Mouse (Mus musculus) neural tube, embryonic 15.5 days (tissue): ENCODE measurements around the gene Atp1b4. TPM values are rescaled to one million over a fixed set of nuclear protein-coding genes. Genes with fewer than 3 reads are reported as not detected.
"Not testable (repeated sequence)": the region's sequence is repeated elsewhere in the genome, so short reads cannot be mapped to it uniquely, and the experiment has no call there.

Experiments
- ATAC-seq: fragments of 200-750 bp; cut with Nextera tagmentation; 2 replicates; pipeline ENCODE4 v1.8.0; 2017; ENCODE audit warnings: mild to moderate bottlenecking, moderate TSS enrichment, moderate library complexity; ENCODE audit not compliant: low FRiP score
- H3K27ac ChIP-seq: fragments of 300-500 bp; sonication (generic); replicated peaks from 2 replicates; pipeline ENCODE4 v1.5.1; 2015; ENCODE audit warnings: mild to moderate bottlenecking, inconsistent platforms
- H3K27me3 ChIP-seq: fragments of 300-500 bp; sonication (generic); replicated peaks from 2 replicates; pipeline ENCODE4 v1.6.1; 2015; ENCODE audit warnings: inconsistent platforms
- H3K36me3 ChIP-seq: fragments of 300-500 bp; sonication (generic); 2 replicates; pipeline ENCODE4 v1.6.1; 2015; ENCODE audit warnings: inconsistent platforms
- H3K4me1 ChIP-seq: fragments of 300-500 bp; sonication (generic); 2 replicates; pipeline ENCODE4 v1.6.1; 2015; ENCODE audit warnings: inconsistent platforms
- H3K4me2 ChIP-seq: fragments of 300-500 bp; sonication (generic); 2 replicates; pipeline ENCODE4 v1.6.1; 2015; ENCODE audit warnings: inconsistent platforms, mild to moderate bottlenecking, moderate library complexity
- H3K4me3 ChIP-seq: fragments of 300-500 bp; sonication (generic); replicated peaks from 2 replicates; pipeline ENCODE4 v1.5.1; 2015; ENCODE audit warnings: mild to moderate bottlenecking, inconsistent platforms
- H3K9ac ChIP-seq: fragments of 300-500 bp; sonication (generic); replicated peaks from 2 replicates; pipeline ENCODE4 v1.6.1; 2015; ENCODE audit warnings: mild to moderate bottlenecking, inconsistent platforms
- H3K9me3 ChIP-seq: fragments of 300-500 bp; sonication (generic); replicated peaks from 2 replicates; pipeline ENCODE4 v1.6.1; 2016; ENCODE audit warnings: inconsistent platforms
- WGBS: fragments of 180-500 bp; shearing (Covaris S2); methylation state at CpG from one replicate; pipeline ENCODE4 v1.1.7; 2015; ENCODE audit warnings: mixed read lengths; 5-methylcytosine and 5-hydroxymethylcytosine counted together
- polyA plus RNA-seq: library from polyadenylated mRNA; unstranded; fragments of >200 nt; fragmentation: Nextera tagmentation; extraction: Ambion mirVana; gene quantifications from 2 replicates; pipeline ENCODE4 v1.2.1, GENCODE M21; 2015

Gene Atp1b4
- 0.84 and 2.0 TPM in 2 replicates for polyA plus RNA-seq

GRCm38 (mm10) chrX:38315884-38316283, at the start of gene Atp1b4:
Atp1b4 (plus strand) TSS chrX:38316184.
- H3K27ac ChIP-seq = no peak within 1 kb of the TSS
- H3K4me3 ChIP-seq = no peak within 1 kb of the TSS
- H3K9ac ChIP-seq = no peak within 1 kb of the TSS
- no peak within 1 kb of the TSS for H3K4me2 ChIP-seq
- peaks cover 4% of the 10 kb centered on the region; the same call in 1 of the 2 replicates for H3K4me1 ChIP-seq
- no peaks in the 10 kb centered on the region for H3K9me3 ChIP-seq
- H3K36me3 ChIP-seq = no peaks in the 10 kb centered on the region
- ATAC-seq = no peak
- H3K27me3 ChIP-seq = no peaks in the 10 kb centered on the region
- 90% methylated on average over 8 of the region's 8 CpGs for WGBS

GRCm38 (mm10) chrX:38308597-38308996, 7.4 kb upstream of the Atp1b4 start:
- 77% methylated on average over 4 of the region's 4 CpGs for WGBS
- H3K4me1 ChIP-seq = peaks cover 4% of the 10 kb centered on the region; the same call in 1 of the 2 replicates
- no peaks in the 10 kb centered on the region for H3K27me3 ChIP-seq
- H3K9ac ChIP-seq = no peak overlapping the region
- ATAC-seq = no peak
- H3K36me3 ChIP-seq = no peaks in the 10 kb centered on the region
- no peak overlapping the region for H3K4me3 ChIP-seq
- H3K27ac ChIP-seq = no peak overlapping the region
- no peaks in the 10 kb centered on the region for H3K9me3 ChIP-seq
- H3K4me2 ChIP-seq = no peak overlapping the region

GRCm38 (mm10) chrX:38311054-38311453, 4.9 kb upstream of the Atp1b4 start:
- 64% methylated on average over 2 of the region's 2 CpGs for WGBS
- Histone ChIP-seq H3K27me3 (no peaks in the 10 kb centered on the region), H3K4me2 (no peak overlapping the region), H3K27ac (no peak overlapping the region), H3K9ac (no peak overlapping the region), H3K4me3 (no peak overlapping the region), H3K4me1 (peaks cover 4% of the 10 kb centered on the region; the same call in 1 of the 2 replicates), H3K36me3 (no peaks in the 10 kb centered on the region), H3K9me3 (no peaks in the 10 kb centered on the region)
- ATAC-seq = no peak

GRCm38 (mm10) chrX:38312910-38313625, 2.9 kb upstream of the Atp1b4 start:
- Histone ChIP-seq H3K27me3 (no peaks in the 10 kb centered on the region), H3K4me1 (peaks cover 4% of the 10 kb centered on the region; the same call in 1 of the 2 replicates), H3K9ac (no peak overlapping the region), H3K36me3 (no peaks in the 10 kb centered on the region), H3K4me2 (no peak overlapping the region), H3K27ac (peak overlapping the region; percentile 74), H3K4me3 (no peak overlapping the region), H3K9me3 (no peaks in the 10 kb centered on the region)
- 34% methylated on average over 9 of the region's 9 CpGs for WGBS
- peak; percentile 97 for ATAC-seq

GRCm38 (mm10) chrX:38313626-38314210, 2.3 kb upstream of the Atp1b4 start:
- H3K4me3 ChIP-seq = no peak overlapping the region
- 36% methylated on average over 6 of the region's 6 CpGs for WGBS
- H3K9me3 ChIP-seq = no peaks in the 10 kb centered on the region
- ATAC-seq = peak; percentile 54; the same call in 1 of the 2 replicates
- H3K9ac ChIP-seq = no peak overlapping the region
- peaks cover 4% of the 10 kb centered on the region; the same call in 1 of the 2 replicates for H3K4me1 ChIP-seq
- H3K27me3 ChIP-seq = no peaks in the 10 kb centered on the region
- no peak overlapping the region for H3K4me2 ChIP-seq
- H3K27ac ChIP-seq = peak overlapping the region; percentile 76
- no peaks in the 10 kb centered on the region for H3K36me3 ChIP-seq

GRCm38 (mm10) chrX:38330695-38331406, 14.9 kb downstream of the Atp1b4 start:
- no peak overlapping the region for H3K27ac ChIP-seq
- H3K4me1 ChIP-seq = no peaks in the 10 kb centered on the region
- H3K9ac ChIP-seq = no peak overlapping the region
- H3K4me3 ChIP-seq = no peak overlapping the region
- no peak overlapping the region for H3K4me2 ChIP-seq
- peak; percentile 28; the same call in 1 of the 2 replicates for ATAC-seq
- 43% methylated on average over 4 of the region's 4 CpGs for WGBS
- H3K27me3 ChIP-seq = no peaks in the 10 kb centered on the region
- H3K36me3 ChIP-seq = no peaks in the 10 kb centered on the region
- no peaks in the 10 kb centered on the region for H3K9me3 ChIP-seq

GRCm38 (mm10) chrX:38334329-38335279, 18.6 kb downstream of the Atp1b4 start:
- Histone ChIP-seq H3K4me2 (no peak overlapping the region), H3K4me3 (no peak overlapping the region), H3K4me1 (no peaks in the 10 kb centered on the region), H3K36me3 (no peaks in the 10 kb centered on the region), H3K27me3 (no peaks in the 10 kb centered on the region), H3K9ac (no peak overlapping the region), H3K27ac (no peak overlapping the region), H3K9me3 (no peaks in the 10 kb centered on the region)
- no peak for ATAC-seq
- 69% methylated on average over 8 of the region's 8 CpGs for WGBS

- no peak overlapping the region for H3K9ac ChIP-seq
- no peak overlapping the region for H3K4me3 ChIP-seq
- ATAC-seq = no peak
- WGBS = 77% methylated on average over 8 of the region's 8 CpGs
- no peak overlapping the region for H3K4me2 ChIP-seq
- H3K36me3 ChIP-seq = no peaks in the 10 kb centered on the region
- H3K9me3 ChIP-seq = no peaks in the 10 kb centered on the region
- H3K27ac ChIP-seq = no peak overlapping the region
- no peaks in the 10 kb centered on the region for H3K4me1 ChIP-seq
- H3K27me3 ChIP-seq = no peaks in the 10 kb centered on the region
Observed at GRCm38 (mm10) chrX:38362016-38362415, 46.0 kb downstream of the Atp1b4 start.

GRCm38 (mm10) chrX:38364621-38365020, 48.6 kb downstream of the Atp1b4 start:
- not testable (repeated sequence) for H3K9me3 ChIP-seq, ATAC-seq, H3K36me3 ChIP-seq, H3K27me3 ChIP-seq, H3K4me1 ChIP-seq, H3K4me2 ChIP-seq, H3K4me3 ChIP-seq, H3K27ac ChIP-seq, H3K9ac ChIP-seq
- WGBS = 72% methylated on average over 1 of the region's 1 CpGs

GRCm38 (mm10) chrX:38373169-38373568, 57.2 kb downstream of the Atp1b4 start:
- H3K4me3 ChIP-seq, H3K36me3 ChIP-seq, H3K9ac ChIP-seq, H3K27me3 ChIP-seq, H3K4me1 ChIP-seq, H3K27ac ChIP-seq, ATAC-seq, H3K4me2 ChIP-seq, H3K9me3 ChIP-seq: not testable (repeated sequence)
- 91% methylated on average over 1 of the region's 1 CpGs for WGBS
